Mouse (Mus musculus): ENCODE measurements around the gene Pinlyp. TPM values are rescaled to one million over a fixed set of nuclear protein-coding genes. Genes with fewer than 3 reads are reported as not detected.

The Pinlyp gene
- total and polyA plus RNA-seq, 3 experiments: 6.1 to 17.3 (median 6.6) TPM

GRCm38 (mm10) chr7:24587330-24588105 is 41.6 kb upstream of the Pinlyp start, which contains the start of the genes Ethe1 and Zfp575:
Gene Ethe1 (plus strand): TSS chr7:24587543.
Gene Zfp575 (minus strand): TSS chr7:24587641.
- peaks cover 15% of the 10 kb centered on the region for H3K9me3 ChIP-seq (replicated peaks; ENCODE audit: low read length)
- no peak within 1 kb of the TSS for H3K4me2 ChIP-seq (ENCODE audit: insufficient read depth, low read depth, poor library complexity, severe bottlenecking)
- DNase-seq (ENCODE audit: extremely low read depth): no peak

GRCm38 (mm10) chr7:24586828-24587227 is 40.9 kb upstream of the Pinlyp start:
- Histone ChIP-seq H3K36me3 (replicated peaks in 1 of 2; ENCODE audit: control insufficient read depth in 1 of 2, insufficient read depth in 1 of 2, low read length in 1 of 2) (no peaks in the 10 kb centered on the region), H3K9me3 (replicated peaks; ENCODE audit: low read length) (peaks cover 15% of the 10 kb centered on the region), H3K9ac (ENCODE audit: insufficient read depth, low read depth) (no peak overlapping the region), H3K79me2 (replicated peaks; ENCODE audit: control insufficient read depth, extremely low read depth, insufficient read depth, poor library complexity, severe bottlenecking) (no peaks in the 10 kb centered on the region), H3K27me3 (replicated peaks) (no peaks in the 10 kb centered on the region), H3K4me3 (replicated peaks in 1 of 3; ENCODE audit: low read depth in 2 of 3, low read length in 2 of 3, poor library complexity in 1 of 3) (no peak overlapping the region), H3K4me1 (ENCODE audit: control insufficient read depth in 1 of 2, insufficient read depth in 2 of 2) (peaks cover 3 to 10% of the 10 kb centered on the region in 2 experiments), H3K27ac (ENCODE audit: insufficient read depth, low read depth) (no peak overlapping the region), H3K4me2 (ENCODE audit: insufficient read depth, low read depth, poor library complexity, severe bottlenecking) (no peak overlapping the region)
- dilution Hi-C loops (cut with MboI; ENCODE audit: extremely low pct_ligation_motif_present, extremely low pct_unique_long_range_greater_than_20kb, low sequenced_read_pairs): no loop called here
- TF ChIP-seq ZMIZ1 (IDR thresholded peaks at IDR 0.05; ENCODE audit: low read depth, low read length) (no peak), JUND (conservative IDR thresholded peaks at IDR 0.05; ENCODE audit: low read depth, low read length) (no peak), ZC3H11A (IDR thresholded peaks at IDR 0.05; ENCODE audit: low read depth, low read length) (no peak), RCOR1 (conservative IDR thresholded peaks at IDR 0.05; ENCODE audit: low read depth, low read length) (no peak), CTCF (conservative IDR thresholded peaks at IDR 0.05 in 1 of 2, IDR thresholded peaks at IDR 0.05 in 1 of 2; ENCODE audit: low read depth in 2 of 2, low read length in 2 of 2) (no peak), BHLHE40 (IDR thresholded peaks at IDR 0.05; ENCODE audit: low read depth, low read length) (no peak), SIN3A (IDR thresholded peaks at IDR 0.05; ENCODE audit: low read length) (no peak)
- DNase-seq (ENCODE audit: extremely low read depth): no peak
- in situ Hi-C loops (cut with MboI; ENCODE audit: low pct_ligation_motif_present, low pct_unique_long_range_greater_than_20kb, low sequenced_read_pairs): no loop called here

More at GRCm38 (mm10) chr7:24587330-24588105, 41.6 kb upstream of the Pinlyp start, which contains the start of the genes Ethe1 and Zfp575:
- H3K27ac ChIP-seq (ENCODE audit: insufficient read depth, low read depth): no peak within 1 kb of the TSS
- H3K79me2 ChIP-seq (replicated peaks; ENCODE audit: control insufficient read depth, extremely low read depth, insufficient read depth, poor library complexity, severe bottlenecking): no peaks in the 10 kb centered on the region
- peaks cover 5 to 15% of the 10 kb centered on the region in 2 experiments for H3K4me1 ChIP-seq (ENCODE audit: control insufficient read depth in 1 of 2, insufficient read depth in 2 of 2)
- TF ChIP-seq ZMIZ1 (IDR thresholded peaks at IDR 0.05; ENCODE audit: low read depth, low read length) (no peak), CHD1 (IDR thresholded peaks at IDR 0.05; ENCODE audit: low read depth, low read length) (no peak), RAD21 (IDR thresholded peaks at IDR 0.05; ENCODE audit: low read depth, low read length) (no peak), CTCF (conservative IDR thresholded peaks at IDR 0.05 in 1 of 2, IDR thresholded peaks at IDR 0.05 in 1 of 2; ENCODE audit: low read depth in 2 of 2, low read length in 2 of 2) (no peak), TCF12 (IDR thresholded peaks at IDR 0.05; ENCODE audit: low read depth, low read length) (no peak), JUN (IDR thresholded peaks at IDR 0.05; ENCODE audit: insufficient read depth, low read depth, low read length) (no peak), CHD2 (IDR thresholded peaks at IDR 0.05; ENCODE audit: low read length) (no peak), TBP (conservative IDR thresholded peaks at IDR 0.05; ENCODE audit: low read depth, low read length) (no peak), E2F4 (IDR thresholded peaks at IDR 0.05; ENCODE audit: insufficient replicate concordance, low read depth, low read length) (no peak)
- dilution Hi-C loops (cut with MboI; ENCODE audit: extremely low pct_ligation_motif_present, extremely low pct_unique_long_range_greater_than_20kb, low sequenced_read_pairs): no loop called here
- in situ Hi-C loops (cut with MboI; ENCODE audit: low pct_ligation_motif_present, low pct_unique_long_range_greater_than_20kb, low sequenced_read_pairs): no loop called here
- H3K9ac ChIP-seq (ENCODE audit: insufficient read depth, low read depth): no peak within 1 kb of the TSS
- H3K4me3 ChIP-seq (replicated peaks in 1 of 3; ENCODE audit: low read depth in 2 of 3, low read length in 2 of 3, poor library complexity in 1 of 3): no peak within 1 kb of the TSS
- no peaks in the 10 kb centered on the region for H3K36me3 ChIP-seq (replicated peaks in 1 of 2; ENCODE audit: control insufficient read depth in 1 of 2, insufficient read depth in 1 of 2, low read length in 1 of 2)
- H3K27me3 ChIP-seq (replicated peaks): no peaks in the 10 kb centered on the region

Measured in CH12.LX (cell line).